Mouse (Mus musculus) erythroblast, embryonic 14.5 days (primary cell): ENCODE measurements around the gene Plcxd2.

ENCODE experiments used
- GATA1 ChIP-seq: IDR thresholded peaks from 2 replicates; pipeline ENCODE4 v1.6.1; 2012; ENCODE audit warnings: low read length, inconsistent platforms, mixed read lengths
- TAL1 ChIP-seq: IDR thresholded peaks from 3 replicates; pipeline ENCODE4 v1.6.1; 2012; ENCODE audit warnings: low read length, inconsistent platforms, mixed read lengths

- TF ChIP-seq GATA1 = no peak
- TF ChIP-seq TAL1 = no peak
Observed at GRCm38 (mm10) chr16:45927601-45928000, 82.4 kb downstream of the Plcxd2 start.
